Mouse (Mus musculus): ENCODE measurements around the gene Ttyh1. TPM values are rescaled to one million over a fixed set of nuclear protein-coding genes. Genes with fewer than 3 reads are reported as not detected.

Gene Ttyh1
- 33.8 and 43.6 TPM in 2 replicates for polyA plus RNA-seq (2014; fragmentation: Nextera tagmentation; extraction: Ambion mirVana)

DNA sequence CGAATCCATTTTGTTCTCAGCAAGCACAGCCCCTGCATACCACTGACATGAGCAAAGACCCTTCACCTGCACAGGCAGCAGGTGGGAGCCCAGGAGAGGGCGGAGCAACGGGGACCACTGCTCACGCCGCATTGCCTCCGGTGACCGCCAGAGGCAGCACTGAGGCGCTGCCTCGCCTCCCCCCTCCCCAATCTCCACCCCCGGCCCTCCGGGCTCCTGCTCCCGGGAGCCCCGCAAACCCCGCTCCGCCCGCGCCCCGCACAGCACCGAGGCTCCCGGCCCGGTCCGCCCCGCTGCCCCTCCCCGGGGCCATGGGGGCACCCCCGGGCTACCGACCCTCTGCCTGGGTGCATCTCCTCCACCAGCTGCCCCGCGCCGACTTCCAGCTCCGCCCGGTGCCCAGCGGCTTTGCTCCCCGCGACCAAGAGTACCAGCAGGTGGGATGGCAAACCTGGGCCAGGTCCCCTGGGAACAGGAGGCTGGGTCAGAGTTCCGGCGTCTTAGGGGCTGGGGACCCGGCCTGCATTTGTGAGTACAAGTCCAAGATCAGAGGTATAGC lies at the start of gene Ttyh1:
TSS of gene Ttyh1 (plus strand) at position 65 of the 559 bp plus-strand sequence.
- ATAC-seq (ENCODE audit: low FRiP score) (peak; percentile 22), DNase-seq (ENCODE audit: low spot score, missing footprints) (peak; percentile 94)
- H3K4me3 ChIP-seq (ENCODE audit: low read depth, low read length), result peak within 1 kb of the TSS; percentile 64
- peak within 1 kb of the TSS; percentile 81 for H3K9ac ChIP-seq (ENCODE audit: low read length)
- no peaks in the 10 kb centered on the region for H3K36me3 ChIP-seq (ENCODE audit: control insufficient read depth, insufficient read depth, low read length)
- H3K27ac ChIP-seq (ENCODE audit: low read depth, low read length), result peak within 1 kb of the TSS; percentile 58
- no peaks in the 10 kb centered on the region for H3K27me3 ChIP-seq (ENCODE audit: control insufficient read depth, insufficient read depth, low read length)
- WGBS, result 2% methylated on average over 37 of the region's 37 CpGs
- H3K4me1 ChIP-seq (ENCODE audit: control insufficient read depth, insufficient read depth, low read length), result peaks cover 38% of the 10 kb centered on the region
- peak within 1 kb of the TSS; percentile 77 for H3K4me2 ChIP-seq
- H3K9me3 ChIP-seq (ENCODE audit: control insufficient read depth, low read length), result no peaks in the 10 kb centered on the region

GRCm38 (mm10) chr7:4071066-4071465 lies 48.1 kb upstream of the Ttyh1 start:
- Histone ChIP-seq H3K4me2 (no peak overlapping the region), H3K36me3 (ENCODE audit: control insufficient read depth, insufficient read depth, low read length) (no peaks in the 10 kb centered on the region), H3K4me3 (ENCODE audit: low read depth, low read length) (no peak overlapping the region), H3K9me3 (ENCODE audit: control insufficient read depth, low read length) (no peaks in the 10 kb centered on the region), H3K27ac (ENCODE audit: low read depth, low read length) (no peak overlapping the region), H3K9ac (ENCODE audit: low read length) (no peak overlapping the region), H3K27me3 (ENCODE audit: control insufficient read depth, insufficient read depth, low read length) (no peaks in the 10 kb centered on the region), H3K4me1 (ENCODE audit: control insufficient read depth, insufficient read depth, low read length) (no peaks in the 10 kb centered on the region)
- DNase-seq (ENCODE audit: low spot score, missing footprints) (no peak), ATAC-seq (ENCODE audit: low FRiP score) (no peak)
- WGBS, result 90% methylated on average over 6 of the region's 6 CpGs

- H3K9me3 ChIP-seq (ENCODE audit: control insufficient read depth, low read length), result no peaks in the 10 kb centered on the region
- no peak overlapping the region for H3K9ac ChIP-seq (ENCODE audit: low read length)
- H3K27me3 ChIP-seq (ENCODE audit: control insufficient read depth, insufficient read depth, low read length), result no peaks in the 10 kb centered on the region
- H3K27ac ChIP-seq (ENCODE audit: low read depth, low read length), result no peak overlapping the region
- no peak overlapping the region for H3K4me2 ChIP-seq
- ATAC-seq (ENCODE audit: low FRiP score) (no peak), DNase-seq (ENCODE audit: low spot score, missing footprints) (no peak)
- no peaks in the 10 kb centered on the region for H3K4me1 ChIP-seq (ENCODE audit: control insufficient read depth, insufficient read depth, low read length)
- 76% methylated on average over 3 of the region's 3 CpGs for WGBS
- no peak overlapping the region for H3K4me3 ChIP-seq (ENCODE audit: low read depth, low read length)
- no peaks in the 10 kb centered on the region for H3K36me3 ChIP-seq (ENCODE audit: control insufficient read depth, insufficient read depth, low read length)
Measured at GRCm38 (mm10) chr7:4073144-4073543, 46.1 kb upstream of the Ttyh1 start.

DNA sequence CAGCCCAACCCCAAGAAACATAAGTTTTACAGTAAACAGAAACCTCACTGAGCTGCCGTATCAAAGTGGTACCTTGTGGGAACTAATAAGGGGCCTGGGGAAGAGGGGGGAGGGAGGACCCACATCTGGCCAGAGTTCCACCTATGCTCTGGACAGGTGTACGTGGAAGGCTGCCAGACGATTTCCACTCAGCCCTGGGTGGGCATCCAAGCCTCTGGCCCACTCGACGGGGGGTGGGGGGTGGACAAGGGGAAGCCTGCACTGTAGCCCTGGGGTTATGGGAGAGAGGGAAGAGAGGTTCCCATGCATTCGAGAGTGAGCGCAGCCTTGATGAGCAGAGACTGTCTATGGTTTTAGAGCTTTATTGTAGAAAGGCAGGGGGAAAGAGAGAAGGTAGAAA lies 39.7 kb upstream of the Ttyh1 start:
- H3K27me3 ChIP-seq (ENCODE audit: control insufficient read depth, insufficient read depth, low read length), result no peaks in the 10 kb centered on the region
- WGBS, result 84% methylated on average over 7 of the region's 7 CpGs
- no peak overlapping the region for H3K4me3 ChIP-seq (ENCODE audit: low read depth, low read length)
- no peak overlapping the region for H3K9ac ChIP-seq (ENCODE audit: low read length)
- no peak overlapping the region for H3K4me2 ChIP-seq
- H3K36me3 ChIP-seq (ENCODE audit: control insufficient read depth, insufficient read depth, low read length), result no peaks in the 10 kb centered on the region
- no peak overlapping the region for H3K27ac ChIP-seq (ENCODE audit: low read depth, low read length)
- no peaks in the 10 kb centered on the region for H3K4me1 ChIP-seq (ENCODE audit: control insufficient read depth, insufficient read depth, low read length)
- DNase-seq (ENCODE audit: low spot score, missing footprints) (no peak), ATAC-seq (ENCODE audit: low FRiP score) (no peak)
- no peaks in the 10 kb centered on the region for H3K9me3 ChIP-seq (ENCODE audit: control insufficient read depth, low read length)

- no peak overlapping the region for H3K4me3 ChIP-seq (ENCODE audit: low read depth, low read length)
- no peaks in the 10 kb centered on the region for H3K27me3 ChIP-seq (ENCODE audit: control insufficient read depth, insufficient read depth, low read length)
- no peaks in the 10 kb centered on the region for H3K4me1 ChIP-seq (ENCODE audit: control insufficient read depth, insufficient read depth, low read length)
- DNase-seq (ENCODE audit: low spot score, missing footprints) (no peak), ATAC-seq (ENCODE audit: low FRiP score) (no peak)
- no peak overlapping the region for H3K9ac ChIP-seq (ENCODE audit: low read length)
- H3K9me3 ChIP-seq (ENCODE audit: control insufficient read depth, low read length), result no peaks in the 10 kb centered on the region
- no peak overlapping the region for H3K27ac ChIP-seq (ENCODE audit: low read depth, low read length)
- no peak overlapping the region for H3K4me2 ChIP-seq
- H3K36me3 ChIP-seq (ENCODE audit: control insufficient read depth, insufficient read depth, low read length), result no peaks in the 10 kb centered on the region
- WGBS, result 85% methylated on average over 4 of the region's 4 CpGs
Measured at GRCm38 (mm10) chr7:4080552-4080951, 38.7 kb upstream of the Ttyh1 start.

DNA sequence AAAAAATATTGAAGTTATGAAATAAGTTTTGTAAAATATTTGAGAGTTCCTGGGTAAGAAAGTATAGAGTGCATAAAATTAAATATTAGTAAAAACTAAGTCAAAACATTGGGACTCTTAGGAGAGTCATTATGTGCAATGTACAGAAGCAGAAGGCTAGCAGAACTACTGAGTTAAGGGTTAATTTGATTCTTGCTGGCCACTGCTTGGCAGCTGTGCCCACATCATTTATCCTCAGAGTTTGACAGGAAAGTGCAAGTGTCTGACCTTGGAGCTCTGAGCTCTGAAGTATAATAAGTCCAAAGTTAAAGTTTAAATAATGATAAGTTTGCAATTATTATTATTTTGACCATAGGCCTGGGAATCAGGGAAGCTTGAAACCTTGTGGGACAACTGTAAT lies 37.5 kb upstream of the Ttyh1 start:
- no peaks in the 10 kb centered on the region for H3K27me3 ChIP-seq (ENCODE audit: control insufficient read depth, insufficient read depth, low read length)
- no peaks in the 10 kb centered on the region for H3K9me3 ChIP-seq (ENCODE audit: control insufficient read depth, low read length)
- no peak overlapping the region for H3K4me3 ChIP-seq (ENCODE audit: low read depth, low read length)
- H3K36me3 ChIP-seq (ENCODE audit: control insufficient read depth, insufficient read depth, low read length), result no peaks in the 10 kb centered on the region
- H3K27ac ChIP-seq (ENCODE audit: low read depth, low read length), result no peak overlapping the region
- no peak for ATAC-seq (ENCODE audit: low FRiP score)
- H3K9ac ChIP-seq (ENCODE audit: low read length), result no peak overlapping the region
- no peak for DNase-seq (ENCODE audit: low spot score, missing footprints)
- no peaks in the 10 kb centered on the region for H3K4me1 ChIP-seq (ENCODE audit: control insufficient read depth, insufficient read depth, low read length)
- H3K4me2 ChIP-seq, result no peak overlapping the region

DNA sequence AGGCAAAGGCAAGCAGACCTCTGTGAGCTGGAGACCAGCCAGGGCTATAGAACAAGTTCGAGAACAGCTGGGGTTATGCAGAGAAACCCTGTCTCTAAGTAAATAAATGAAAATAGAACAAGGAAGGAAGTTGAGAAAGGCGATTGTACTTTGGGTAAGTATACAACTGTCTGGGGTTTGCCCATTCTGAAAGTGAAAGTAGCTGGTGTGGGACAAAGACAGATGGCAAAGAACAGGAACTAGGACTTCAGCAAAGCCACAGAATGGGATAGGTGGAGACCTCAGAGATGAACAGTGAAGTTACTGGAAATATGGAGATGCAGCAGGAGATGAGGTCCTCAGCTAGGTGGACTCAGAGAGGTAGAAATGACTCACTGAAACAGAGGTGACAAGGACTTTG lies 36.4 kb upstream of the Ttyh1 start:
- no peaks in the 10 kb centered on the region for H3K9me3 ChIP-seq (ENCODE audit: control insufficient read depth, low read length)
- H3K4me1 ChIP-seq (ENCODE audit: control insufficient read depth, insufficient read depth, low read length), result no peaks in the 10 kb centered on the region
- H3K27ac ChIP-seq (ENCODE audit: low read depth, low read length), result no peak overlapping the region
- ATAC-seq (ENCODE audit: low FRiP score), result no peak
- no peak overlapping the region for H3K9ac ChIP-seq (ENCODE audit: low read length)
- whole genome bisulfite sequencing, result 57% methylated on average over 2 of the region's 2 CpGs
- H3K36me3 ChIP-seq (ENCODE audit: control insufficient read depth, insufficient read depth, low read length), result no peaks in the 10 kb centered on the region
- H3K4me3 ChIP-seq (ENCODE audit: low read depth, low read length), result no peak overlapping the region
- H3K4me2 ChIP-seq, result no peak overlapping the region
- no peak for DNase-seq (ENCODE audit: low spot score, missing footprints)
- H3K27me3 ChIP-seq (ENCODE audit: control insufficient read depth, insufficient read depth, low read length), result no peaks in the 10 kb centered on the region

- no peak overlapping the region for H3K27ac ChIP-seq (ENCODE audit: low read depth, low read length)
- no peak for DNase-seq (ENCODE audit: low spot score, missing footprints)
- no peaks in the 10 kb centered on the region for H3K27me3 ChIP-seq (ENCODE audit: control insufficient read depth, insufficient read depth, low read length)
- no peaks in the 10 kb centered on the region for H3K9me3 ChIP-seq (ENCODE audit: control insufficient read depth, low read length)
- no peak overlapping the region for H3K4me3 ChIP-seq (ENCODE audit: low read depth, low read length)
- H3K4me1 ChIP-seq (ENCODE audit: control insufficient read depth, insufficient read depth, low read length), result no peaks in the 10 kb centered on the region
- no peaks in the 10 kb centered on the region for H3K36me3 ChIP-seq (ENCODE audit: control insufficient read depth, insufficient read depth, low read length)
- no peak for ATAC-seq (ENCODE audit: low FRiP score)
- no peak overlapping the region for H3K9ac ChIP-seq (ENCODE audit: low read length)
- no peak overlapping the region for H3K4me2 ChIP-seq
- WGBS, result 78% methylated on average over 6 of the region's 6 CpGs
Measured at GRCm38 (mm10) chr7:4084161-4084560, 35.0 kb upstream of the Ttyh1 start.

GRCm38 (mm10) chr7:4085562-4085961 lies 33.6 kb upstream of the Ttyh1 start:
- Histone ChIP-seq H3K9ac (ENCODE audit: low read length) (no peak overlapping the region), H3K4me2 (no peak overlapping the region), H3K9me3 (ENCODE audit: control insufficient read depth, low read length) (no peaks in the 10 kb centered on the region), H3K4me1 (ENCODE audit: control insufficient read depth, insufficient read depth, low read length) (no peaks in the 10 kb centered on the region), H3K36me3 (ENCODE audit: control insufficient read depth, insufficient read depth, low read length) (no peaks in the 10 kb centered on the region), H3K27me3 (ENCODE audit: control insufficient read depth, insufficient read depth, low read length) (no peaks in the 10 kb centered on the region), H3K27ac (ENCODE audit: low read depth, low read length) (no peak overlapping the region), H3K4me3 (ENCODE audit: low read depth, low read length) (no peak overlapping the region)
- DNase-seq (ENCODE audit: low spot score, missing footprints), result no peak
- no peak for ATAC-seq (ENCODE audit: low FRiP score)

Data from midbrain, embryonic 11.5 days (tissue).